Mouse (Mus musculus): ENCODE results near the gene Klf3.

- no peak for TF ChIP-seq POLR2A (IDR thresholded peaks at IDR 0.05; ENCODE audit: low read depth, low read length)
- TF ChIP-seq CTCF (conservative IDR thresholded peaks at IDR 0.05; ENCODE audit: insufficient read depth, insufficient read length, low read depth, low read length) = no peak
Measured at GRCm38 (mm10) chr5:64821964-64822363, 18.8 kb downstream of the Klf3 start.
